In genomic region chr5:100663854-100664253, GRCm38 (mm10) we compare ENCODE assay signal across 9 mouse cellular contexts. TPM values are rescaled to one million over a fixed set of nuclear protein-coding genes. Genes with fewer than 3 reads are reported as not detected.
DNase-seq lines count a peak whose midpoint lies in the region; ATAC-seq and TF ChIP-seq lines count a peak whose summit lies in the region.
"Had no signal": no experiment of that assay in that cellular context is flagged by ENCODE, and none has a peak within 500 bp of the region (broad histone marks: within the 10 kb centered on the region; RNA-seq: fewer than 3 reads in every experiment).

No protein-coding gene starts in this region.

- H3K9ac ChIP-seq in hindbrain, embryonic 11.5 days (ENCODE audit: low read depth, low read length) = no peak overlapping the region
- H3K9ac ChIP-seq in hindbrain, embryonic 16.5 days (ENCODE audit: low read depth, low read length) = no peak overlapping the region
- H3K9ac ChIP-seq in kidney, postnatal 0 days (ENCODE audit: low read depth, low read length) = no peak overlapping the region
- H3K9ac ChIP-seq: limb, embryonic 15.5 days had no signal

- no peaks in the 10 kb centered on the region for H3K36me3 ChIP-seq in hindbrain, embryonic 11.5 days (ENCODE audit: control insufficient read depth, insufficient read depth, low read length)
- H3K36me3 ChIP-seq in hindbrain, embryonic 16.5 days (ENCODE audit: control insufficient read depth, insufficient read depth, low read length) = peaks cover 19% of the 10 kb centered on the region
- H3K36me3 ChIP-seq in kidney, postnatal 0 days (ENCODE audit: insufficient read depth, low read length) = peaks cover 51% of the 10 kb centered on the region

- 57% methylated on average over 5 of the region's 5 CpGs for WGBS in hindbrain, embryonic 11.5 days
- 50% methylated on average over 5 of the region's 5 CpGs for WGBS in hindbrain, embryonic 16.5 days
- WGBS in kidney, postnatal 0 days = 48% methylated on average over 5 of the region's 5 CpGs

- H3K27ac ChIP-seq in hindbrain, embryonic 11.5 days (ENCODE audit: low read depth, low read length) = no peak overlapping the region
- no peak overlapping the region for H3K27ac ChIP-seq in hindbrain, embryonic 16.5 days (ENCODE audit: low read depth, low read length)
- no peak overlapping the region for H3K27ac ChIP-seq in kidney, postnatal 0 days
- H3K27ac ChIP-seq: limb, embryonic 15.5 days had no signal

- no peak overlapping the region for H3K4me2 ChIP-seq in hindbrain, embryonic 11.5 days (replicated peaks; ENCODE audit: low read depth, low read length)
- H3K4me2 ChIP-seq in hindbrain, embryonic 16.5 days (ENCODE audit: low read length) = no peak overlapping the region
- no peak overlapping the region for H3K4me2 ChIP-seq in kidney, postnatal 0 days (ENCODE audit: low read length)
- H3K4me2 ChIP-seq: limb, embryonic 15.5 days had no signal

- H3K9me3 ChIP-seq in hindbrain, embryonic 11.5 days (ENCODE audit: control insufficient read depth, low read length) = no peaks in the 10 kb centered on the region
- H3K9me3 ChIP-seq in hindbrain, embryonic 16.5 days (ENCODE audit: control insufficient read depth, low read length) = no peaks in the 10 kb centered on the region
- no peaks in the 10 kb centered on the region for H3K9me3 ChIP-seq in kidney, postnatal 0 days (replicated peaks; ENCODE audit: low read length)
- H3K9me3 ChIP-seq: limb, embryonic 15.5 days had no signal

- H3K4me3 ChIP-seq in hindbrain, embryonic 11.5 days (ENCODE audit: low read depth, low read length) = no peak overlapping the region
- no peak overlapping the region for H3K4me3 ChIP-seq in hindbrain, embryonic 16.5 days (ENCODE audit: low read length)
- H3K4me3 ChIP-seq in kidney, postnatal 0 days (replicated peaks; ENCODE audit: low read depth, low read length) = no peak overlapping the region
- H3K4me3 ChIP-seq: limb, embryonic 15.5 days had no signal

- no peaks in the 10 kb centered on the region for H3K27me3 ChIP-seq in hindbrain, embryonic 11.5 days (ENCODE audit: control insufficient read depth, insufficient read depth, low read length)
- no peaks in the 10 kb centered on the region for H3K27me3 ChIP-seq in hindbrain, embryonic 16.5 days (replicated peaks; ENCODE audit: control insufficient read depth, insufficient read depth, low read length)
- no peaks in the 10 kb centered on the region for H3K27me3 ChIP-seq in kidney, postnatal 0 days (ENCODE audit: insufficient read depth, low read length)
- H3K27me3 ChIP-seq: limb, embryonic 15.5 days had no signal

- TF ChIP-seq CTCF in brain, embryonic 14.5 days (IDR thresholded peaks at IDR 0.05; ENCODE audit: borderline replicate concordance, extremely low read depth, insufficient read depth, insufficient read length) = peak; percentile 61; the same call in 1 of the 2 replicates
- peak; percentile 96 for TF ChIP-seq CTCF in kidney, postnatal 0 days (IDR thresholded peaks at IDR 0.05; ENCODE audit: low read depth)

- TF ChIP-seq POLR2A in brain, embryonic 14.5 days (IDR thresholded peaks at IDR 0.05; ENCODE audit: borderline replicate concordance, extremely low read depth, insufficient read depth, insufficient read length, poor library complexity, severe bottlenecking) = no peak

- ATAC-seq in hindbrain, embryonic 11.5 days (ENCODE audit: low FRiP score) = no peak
- no peak for ATAC-seq in hindbrain, embryonic 16.5 days
- no peak for ATAC-seq in kidney, postnatal 0 days (replicated peaks; ENCODE audit: low FRiP score, low read depth)
- ATAC-seq in megakaryocyte progenitor cell, adult 5-6 weeks (replicated peaks; ENCODE audit: poor library complexity) = peak; percentile 87

- no peaks in the 10 kb centered on the region for H3K4me1 ChIP-seq in hindbrain, embryonic 11.5 days (replicated peaks; ENCODE audit: control insufficient read depth, insufficient read depth, low read length)
- H3K4me1 ChIP-seq in hindbrain, embryonic 16.5 days (ENCODE audit: control insufficient read depth, insufficient read depth, low read depth, low read length) = no peaks in the 10 kb centered on the region
- H3K4me1 ChIP-seq in kidney, postnatal 0 days (replicated peaks; ENCODE audit: insufficient read depth, low read length) = no peaks in the 10 kb centered on the region
- H3K4me1 ChIP-seq: limb, embryonic 15.5 days had no signal

- DNase-seq in hindbrain, embryonic 11.5 days (ENCODE audit: low spot score) = peak; percentile 20
- peak; percentile 45 to 66 for DNase-seq in CD8-positive naive resting alpha-beta T cell, adult 2 months (ENCODE audit: low read depth in 2 of 2, low spot score in 2 of 2)
- peak; percentile 49 for DNase-seq in brain, embryonic 14.5 days (ENCODE audit: low read depth)
- DNase-seq in kidney, postnatal 0 days (ENCODE audit: low spot score) = peak; percentile 80
- no peak for DNase-seq in right cerebral cortex, adult 18-20 months
- no peak for DNase-seq in cerebellum, adult 11-12 months

RNA-seq across cellular contexts. Expression of gene Coq2, which starts 11.1 kb away (rescaled TPM):
- polyA plus RNA-seq in hindbrain, embryonic 11.5 days (2014; fragmentation: Nextera tagmentation; extraction: Ambion mirVana) = 48.4 and 55.5 TPM in 2 replicates
- 49.6 and 49.8 TPM in 2 replicates for polyA plus RNA-seq in hindbrain, embryonic 16.5 days (2015; fragmentation: Nextera tagmentation; extraction: Ambion mirVana)
- polyA plus RNA-seq in brain, embryonic 14.5 days (2012; rRNA removed) = 66.9 and 87.9 TPM in 2 replicates
- polyA plus RNA-seq in kidney, postnatal 0 days (2015; fragmentation: Nextera tagmentation; extraction: Ambion mirVana) = 62.0 and 64.6 TPM in 2 replicates
- 41.9 and 51.4 TPM in 2 replicates for total RNA-seq in megakaryocyte progenitor cell, adult 5-6 weeks (2015)
- 41.3 and 42.0 TPM in 2 replicates for total RNA-seq in megakaryocyte progenitor cell, adult 5-6 weeks (2017)

RNA-seq across cellular contexts. Expression of gene Hpse, which starts 55.7 kb away (rescaled TPM):
- 1.6 and 2.4 TPM in 2 replicates for polyA plus RNA-seq in hindbrain, embryonic 11.5 days (2014; fragmentation: Nextera tagmentation; extraction: Ambion mirVana)
- polyA plus RNA-seq in hindbrain, embryonic 16.5 days (2015; fragmentation: Nextera tagmentation; extraction: Ambion mirVana) = 0.56 and 0.66 TPM in 2 replicates
- polyA plus RNA-seq in brain, embryonic 14.5 days (2012; rRNA removed) = 0.45 and 0.53 TPM in 2 replicates
- 2.2 and 2.4 TPM in 2 replicates for polyA plus RNA-seq in kidney, postnatal 0 days (2015; fragmentation: Nextera tagmentation; extraction: Ambion mirVana)
- 20.9 and 26.2 TPM in 2 replicates for total RNA-seq in megakaryocyte progenitor cell, adult 5-6 weeks (2015)
- total RNA-seq in megakaryocyte progenitor cell, adult 5-6 weeks (2017) = 24.9 and 25.6 TPM in 2 replicates

Comparison
In these comparisons a context has a peak if more than half of its experiments do, and no peak if none do; other contexts are left out.
1. DNase-seq: peak in hindbrain, embryonic 11.5 days (single experiment), CD8-positive naive resting alpha-beta T cell, adult 2 months (2 of 2), brain, embryonic 14.5 days (single experiment) and kidney, postnatal 0 days (single experiment); none in right cerebral cortex, adult 18-20 months (single experiment) and cerebellum, adult 11-12 months (single experiment).